Mouse (Mus musculus): ENCODE data around the gene Pitpnc1. TPM values are rescaled to one million over a fixed set of nuclear protein-coding genes. Genes with fewer than 3 reads are reported as not detected.

The Pitpnc1 gene
- polyA plus RNA-seq, 1 experiment, result not detected

GRCm38 (mm10) chr11:107272351-107272975 is 198.0 kb downstream of the Pitpnc1 start:
- WGBS, result 58% methylated on average over 11 of the region's 11 CpGs
- Histone ChIP-seq H3K4me3 (ENCODE audit: insufficient read depth, low read depth, low read length) (no peak overlapping the region), H3K4me1 (ENCODE audit: control insufficient read depth, insufficient read depth, low read length) (no peaks in the 10 kb centered on the region), H3K27ac (ENCODE audit: insufficient read depth, low read depth, low read length) (no peak overlapping the region)
- no peak for TF ChIP-seq CTCF (IDR thresholded peaks at IDR 0.05; ENCODE audit: insufficient read depth, low read depth, low read length)
- TF ChIP-seq POLR2A (IDR thresholded peaks at IDR 0.05; ENCODE audit: insufficient read depth, low read depth, low read length), result no peak

DNA sequence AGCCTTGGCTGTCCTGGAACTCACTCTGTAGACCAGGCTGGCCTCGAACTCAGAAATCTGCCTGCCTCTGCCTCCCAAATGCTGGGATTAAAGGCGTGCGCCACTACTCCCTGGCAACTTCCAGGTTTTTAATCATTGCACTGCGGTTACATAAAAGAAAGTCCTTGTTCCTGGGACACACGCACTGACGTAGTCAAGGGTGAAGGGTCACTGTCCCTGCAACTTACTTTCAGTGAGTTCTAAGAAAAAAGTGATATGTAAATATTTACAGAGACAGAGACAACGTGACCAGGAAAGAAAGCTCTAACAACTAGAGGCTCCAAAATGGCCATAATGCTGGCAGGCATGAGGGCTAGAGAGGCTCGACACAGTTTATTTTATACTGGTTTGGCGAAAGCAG is 199.9 kb downstream of the Pitpnc1 start:
- no peak overlapping the region for H3K27ac ChIP-seq (ENCODE audit: insufficient read depth, low read depth, low read length)
- 91% methylated on average over 9 of the region's 9 CpGs for WGBS
- no peaks in the 10 kb centered on the region for H3K4me1 ChIP-seq (ENCODE audit: control insufficient read depth, insufficient read depth, low read length)
- H3K4me3 ChIP-seq (ENCODE audit: insufficient read depth, low read depth, low read length), result no peak overlapping the region
- TF ChIP-seq POLR2A (IDR thresholded peaks at IDR 0.05; ENCODE audit: insufficient read depth, low read depth, low read length), result no peak

DNA sequence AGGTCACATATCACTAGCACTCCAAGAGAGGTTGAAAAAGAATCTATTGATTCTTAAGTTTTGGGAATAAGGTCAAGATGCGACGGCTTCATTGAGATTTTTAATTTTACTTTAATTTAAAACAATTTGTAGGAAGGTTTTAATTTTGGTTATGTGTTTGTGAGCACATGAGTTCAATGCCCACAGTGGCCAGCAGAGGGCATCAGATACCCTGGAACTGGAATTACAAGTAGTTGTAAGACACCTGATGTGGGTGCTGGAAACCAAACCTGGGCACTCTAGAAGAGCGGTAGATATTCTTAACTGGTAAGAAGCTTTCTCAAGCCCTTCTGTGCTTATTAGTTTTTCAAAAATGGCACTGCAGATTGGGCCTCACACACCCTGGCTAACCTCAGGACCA is 203.0 kb downstream of the Pitpnc1 start:
- H3K27ac ChIP-seq (ENCODE audit: insufficient read depth, low read depth, low read length), result no peak overlapping the region
- 99% methylated on average over 3 of the region's 3 CpGs for WGBS
- peaks cover 11% of the 10 kb centered on the region for H3K4me1 ChIP-seq (ENCODE audit: control insufficient read depth, insufficient read depth, low read length)
- TF ChIP-seq CTCF (IDR thresholded peaks at IDR 0.05; ENCODE audit: insufficient read depth, low read depth, low read length) (no peak), POLR2A (IDR thresholded peaks at IDR 0.05; ENCODE audit: insufficient read depth, low read depth, low read length) (no peak)
- no peak overlapping the region for H3K4me3 ChIP-seq (ENCODE audit: insufficient read depth, low read depth, low read length)

- TF ChIP-seq POLR2A (IDR thresholded peaks at IDR 0.05; ENCODE audit: insufficient read depth, low read depth, low read length) (no peak), CTCF (IDR thresholded peaks at IDR 0.05; ENCODE audit: insufficient read depth, low read depth, low read length) (no peak)
- Histone ChIP-seq H3K4me1 (ENCODE audit: control insufficient read depth, insufficient read depth, low read length) (peaks cover 11% of the 10 kb centered on the region), H3K27ac (ENCODE audit: insufficient read depth, low read depth, low read length) (no peak overlapping the region), H3K4me3 (ENCODE audit: insufficient read depth, low read depth, low read length) (no peak overlapping the region)
- WGBS, result 81% methylated on average over 4 of the region's 4 CpGs
Measured at GRCm38 (mm10) chr11:107265861-107266260, 204.6 kb downstream of the Pitpnc1 start.

- WGBS, result 26% methylated on average over 20 of the region's 20 CpGs
- H3K4me1 ChIP-seq (ENCODE audit: control insufficient read depth, insufficient read depth, low read length), result peaks cover 11% of the 10 kb centered on the region
- TF ChIP-seq CTCF (IDR thresholded peaks at IDR 0.05; ENCODE audit: insufficient read depth, low read depth, low read length), result no peak
- no peak for TF ChIP-seq POLR2A (IDR thresholded peaks at IDR 0.05; ENCODE audit: insufficient read depth, low read depth, low read length)
- H3K27ac ChIP-seq (ENCODE audit: insufficient read depth, low read depth, low read length), result no peak overlapping the region
- H3K4me3 ChIP-seq (ENCODE audit: insufficient read depth, low read depth, low read length), result no peak overlapping the region
Measured at GRCm38 (mm10) chr11:107264889-107265615, 205.4 kb downstream of the Pitpnc1 start.

DNA sequence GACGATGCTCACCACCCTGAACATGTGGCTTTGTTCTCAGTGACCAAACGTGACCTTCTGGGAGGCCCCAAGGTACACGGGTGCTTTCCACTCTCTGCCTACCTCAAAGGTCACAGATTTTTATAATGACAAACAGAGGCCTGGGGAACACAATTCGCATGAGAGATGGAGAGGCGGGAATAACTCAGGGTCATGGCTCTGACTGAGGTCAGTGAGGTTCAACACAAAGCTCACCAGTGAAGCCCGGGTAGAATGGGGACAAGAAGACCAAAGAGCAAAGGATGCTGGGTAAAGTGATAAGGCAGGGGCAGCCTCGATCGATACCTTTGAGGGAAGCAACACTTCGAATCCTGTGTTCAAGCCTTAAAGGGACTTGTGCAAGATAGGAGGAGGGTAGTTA is 206.7 kb downstream of the Pitpnc1 start:
- 83% methylated on average over 9 of the region's 9 CpGs for WGBS
- TF ChIP-seq POLR2A (IDR thresholded peaks at IDR 0.05; ENCODE audit: insufficient read depth, low read depth, low read length) (no peak), CTCF (IDR thresholded peaks at IDR 0.05; ENCODE audit: insufficient read depth, low read depth, low read length) (no peak)
- H3K27ac ChIP-seq (ENCODE audit: insufficient read depth, low read depth, low read length), result no peak overlapping the region
- H3K4me3 ChIP-seq (ENCODE audit: insufficient read depth, low read depth, low read length), result no peak overlapping the region
- peaks cover 11% of the 10 kb centered on the region for H3K4me1 ChIP-seq (ENCODE audit: control insufficient read depth, insufficient read depth, low read length)

- 85% methylated on average over 7 of the region's 7 CpGs for WGBS
- Histone ChIP-seq H3K4me1 (ENCODE audit: control insufficient read depth, insufficient read depth, low read length) (peaks cover under 1% of the 10 kb centered on the region; the same call in 1 of the 2 replicates), H3K27ac (ENCODE audit: insufficient read depth, low read depth, low read length) (no peak overlapping the region), H3K4me3 (ENCODE audit: insufficient read depth, low read depth, low read length) (no peak overlapping the region)
- TF ChIP-seq CTCF (IDR thresholded peaks at IDR 0.05; ENCODE audit: insufficient read depth, low read depth, low read length), result no peak
- no peak for TF ChIP-seq POLR2A (IDR thresholded peaks at IDR 0.05; ENCODE audit: insufficient read depth, low read depth, low read length)
Measured at GRCm38 (mm10) chr11:107259428-107259827, 211.1 kb downstream of the Pitpnc1 start.

DNA sequence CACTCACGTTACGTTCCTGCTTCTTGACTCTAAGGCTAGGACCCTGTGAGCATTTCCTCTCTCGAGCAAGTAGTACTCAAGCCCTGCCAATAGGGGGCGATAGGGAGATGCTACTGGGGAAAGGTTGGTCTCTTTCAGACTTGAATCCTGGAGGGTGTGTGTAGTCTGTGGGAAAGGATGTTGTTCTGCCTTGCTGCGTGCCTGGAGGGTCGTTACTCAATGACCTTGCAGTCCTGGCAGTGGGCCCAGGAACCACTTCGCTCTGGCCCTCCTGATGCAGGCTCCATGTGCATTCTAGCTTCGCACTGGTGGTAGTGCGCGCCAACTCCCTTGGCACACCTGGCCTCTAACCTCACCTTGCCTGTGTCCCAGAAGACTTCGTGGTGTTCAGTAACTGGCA is 215.3 kb downstream of the Pitpnc1 start:
- Histone ChIP-seq H3K27ac (ENCODE audit: insufficient read depth, low read depth, low read length) (no peak overlapping the region), H3K4me1 (ENCODE audit: control insufficient read depth, insufficient read depth, low read length) (no peaks in the 10 kb centered on the region), H3K4me3 (ENCODE audit: insufficient read depth, low read depth, low read length) (no peak overlapping the region)
- TF ChIP-seq POLR2A (IDR thresholded peaks at IDR 0.05; ENCODE audit: insufficient read depth, low read depth, low read length), result no peak
- no peak for TF ChIP-seq CTCF (IDR thresholded peaks at IDR 0.05; ENCODE audit: insufficient read depth, low read depth, low read length)
- WGBS, result 73% methylated on average over 11 of the region's 11 CpGs

- TF ChIP-seq POLR2A (IDR thresholded peaks at IDR 0.05; ENCODE audit: insufficient read depth, low read depth, low read length) (no peak), CTCF (IDR thresholded peaks at IDR 0.05; ENCODE audit: insufficient read depth, low read depth, low read length) (no peak)
- no peak overlapping the region for H3K4me3 ChIP-seq (ENCODE audit: insufficient read depth, low read depth, low read length)
- WGBS, result 86% methylated on average over 7 of the region's 7 CpGs
- no peaks in the 10 kb centered on the region for H3K4me1 ChIP-seq (ENCODE audit: control insufficient read depth, insufficient read depth, low read length)
- no peak overlapping the region for H3K27ac ChIP-seq (ENCODE audit: insufficient read depth, low read depth, low read length)
Measured at GRCm38 (mm10) chr11:107254181-107254580, 216.3 kb downstream of the Pitpnc1 start.
